Mouse (Mus musculus): ENCODE measurements at regions not wholly inside any gene's neighbourhood (a gene's known extent, or its start where the extent isn't known, plus 50 kb on each side); places are given as distances from the start of the nearest gene placed in this dataset.

DNA sequence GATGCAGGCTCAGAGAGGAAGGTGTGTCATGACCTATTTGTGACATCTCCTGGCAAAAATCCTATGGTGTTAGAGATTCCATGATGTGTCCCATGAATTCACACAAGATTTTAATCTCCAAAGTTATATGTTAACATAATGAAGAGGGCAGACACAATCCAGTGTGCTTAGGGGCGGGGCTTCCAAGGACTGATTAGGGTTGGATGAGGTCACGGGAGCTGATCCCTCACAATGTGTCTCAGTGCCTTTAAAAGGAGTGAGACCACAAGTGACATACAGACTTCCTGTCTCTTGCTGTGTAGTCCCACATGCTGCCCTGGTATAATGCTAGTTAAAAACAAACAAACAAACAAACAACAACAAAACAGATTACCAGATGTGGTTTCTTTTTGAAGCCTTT, 546.5 kb upstream of the Gm26657 start:
- Histone ChIP-seq H3K4me2 (replicated peaks) (no peak overlapping the region), H3K9ac (replicated peaks) (no peak overlapping the region), H3K4me1 (no peaks in the 10 kb centered on the region), H3K4me3 (no peak overlapping the region), H3K9me3 (no peaks in the 10 kb centered on the region), H3K27me3 (no peaks in the 10 kb centered on the region), H3K27ac (replicated peaks) (no peak overlapping the region), H3K36me3 (no peaks in the 10 kb centered on the region)
- no peak for ATAC-seq (replicated peaks)
- WGBS = 71% methylated on average over 2 of the region's 2 CpGs

DNA sequence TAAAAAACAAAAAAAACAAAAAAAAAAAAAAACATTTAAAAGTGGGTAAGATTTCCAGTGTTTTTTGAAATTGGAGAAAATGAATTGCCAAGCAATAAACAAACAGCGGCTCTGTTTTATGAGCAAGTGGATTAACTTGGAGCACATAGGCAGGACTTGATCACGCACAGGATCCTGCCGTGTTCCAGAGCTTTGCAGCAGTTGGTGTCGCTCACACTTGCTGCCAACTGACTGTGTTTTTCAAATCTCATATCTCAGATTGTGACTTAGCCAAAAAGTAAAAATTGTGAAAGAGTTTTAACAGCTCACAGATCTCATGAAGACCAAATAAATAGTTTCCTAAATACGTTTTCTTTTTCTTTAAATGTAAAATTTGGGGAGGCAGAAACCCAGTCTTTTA, 547.4 kb upstream of the Gm26657 start:
- ATAC-seq (replicated peaks) = no peak
- Histone ChIP-seq H3K36me3 (no peaks in the 10 kb centered on the region), H3K27ac (replicated peaks) (no peak overlapping the region), H3K9me3 (no peaks in the 10 kb centered on the region), H3K4me3 (no peak overlapping the region), H3K9ac (replicated peaks) (no peak overlapping the region), H3K27me3 (no peaks in the 10 kb centered on the region), H3K4me2 (replicated peaks) (no peak overlapping the region), H3K4me1 (no peaks in the 10 kb centered on the region)
- 74% methylated on average over 5 of the region's 5 CpGs for WGBS

DNA sequence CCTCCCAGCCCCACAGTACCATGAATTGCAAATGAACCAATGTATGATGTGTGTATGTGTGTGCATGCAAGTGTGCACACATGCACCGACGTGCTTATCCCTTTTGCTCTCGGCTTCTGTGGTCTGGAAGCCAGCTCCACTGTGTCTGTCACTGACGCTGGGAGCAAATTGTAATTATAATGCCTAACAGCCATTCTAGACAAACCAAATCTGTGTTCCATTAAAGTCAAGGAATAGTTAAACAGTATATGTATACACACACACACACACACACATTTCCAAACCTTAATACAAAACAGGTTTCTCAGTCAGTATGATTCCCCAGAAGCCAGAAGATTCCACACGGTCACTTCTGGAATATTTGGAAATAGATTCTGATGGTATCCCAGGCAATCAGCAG, 560.3 kb upstream of the Gm26657 start:
- no peaks in the 10 kb centered on the region for H3K27me3 ChIP-seq
- H3K4me3 ChIP-seq = no peak overlapping the region
- H3K9ac ChIP-seq (replicated peaks) = no peak overlapping the region
- no peaks in the 10 kb centered on the region for H3K9me3 ChIP-seq
- 50% methylated on average over 5 of the region's 5 CpGs for WGBS
- 0 out of 2 replicates have a peak, but pooled peaks have one; percentile 16 for ATAC-seq (replicated peaks)
- H3K4me1 ChIP-seq = peaks cover 7% of the 10 kb centered on the region
- H3K36me3 ChIP-seq = no peaks in the 10 kb centered on the region
- H3K27ac ChIP-seq (replicated peaks) = no peak overlapping the region
- H3K4me2 ChIP-seq (replicated peaks) = no peak overlapping the region

DNA sequence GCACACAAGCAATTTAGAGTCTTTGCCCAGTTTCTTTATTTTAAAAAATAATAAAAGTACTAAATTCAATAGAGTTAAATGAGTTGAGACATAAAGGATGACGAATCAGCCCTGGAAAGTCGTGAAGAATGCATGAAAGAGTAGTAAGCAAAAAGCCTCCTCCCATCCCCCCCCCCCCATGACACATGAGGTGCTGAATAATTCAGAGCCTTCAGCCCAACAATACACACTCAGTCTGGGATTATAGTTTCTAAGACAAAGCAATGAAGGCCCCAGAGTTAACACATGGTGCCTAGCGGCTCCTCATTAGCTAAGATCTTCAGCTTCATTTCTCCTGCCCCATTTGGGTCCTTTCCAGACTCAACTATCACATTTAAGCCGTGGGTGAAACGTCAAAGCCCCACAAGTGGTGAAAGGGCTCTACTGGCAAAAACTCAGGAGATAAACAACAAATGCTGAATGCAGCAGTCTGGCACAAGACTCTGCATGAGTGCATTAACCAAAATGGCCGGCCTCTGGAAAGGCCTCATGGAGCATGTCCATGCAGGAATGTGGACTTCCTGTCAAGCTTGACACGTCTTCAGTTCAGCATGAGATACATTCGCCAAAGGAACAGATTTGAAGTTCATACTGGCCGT, 560.9 kb upstream of the Gm26657 start:
- Histone ChIP-seq H3K9me3 (no peaks in the 10 kb centered on the region), H3K4me3 (no peak overlapping the region), H3K4me2 (replicated peaks) (no peak overlapping the region), H3K4me1 (peaks cover 7% of the 10 kb centered on the region), H3K27me3 (no peaks in the 10 kb centered on the region), H3K36me3 (no peaks in the 10 kb centered on the region), H3K27ac (replicated peaks) (no peak overlapping the region; the same call in 1 of the 2 replicates), H3K9ac (replicated peaks) (no peak overlapping the region)
- ATAC-seq (replicated peaks) = peak; percentile 94
- 22% methylated on average over 9 of the region's 9 CpGs for WGBS

DNA sequence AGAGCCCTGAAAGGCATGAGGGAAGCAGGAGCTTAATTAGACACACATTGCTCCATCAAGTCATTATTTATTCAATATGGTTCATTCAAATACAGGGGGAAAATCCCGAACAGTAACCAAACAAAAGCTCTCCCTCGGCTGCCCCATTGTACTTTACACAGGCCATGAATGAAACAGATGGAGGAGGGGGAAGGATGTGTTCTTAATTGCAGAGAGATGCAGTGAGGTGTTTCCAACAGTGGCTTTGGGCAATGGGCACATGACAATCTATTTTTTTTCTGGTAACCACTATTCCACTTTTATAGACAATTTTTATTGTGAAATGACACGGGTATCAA, 578.6 kb upstream of the Gm26657 start:
- Histone ChIP-seq H3K4me2 (replicated peaks) (no peak overlapping the region), H3K9me3 (no peaks in the 10 kb centered on the region), H3K9ac (replicated peaks) (no peak overlapping the region), H3K27me3 (no peaks in the 10 kb centered on the region), H3K27ac (replicated peaks) (no peak overlapping the region), H3K4me3 (no peak overlapping the region), H3K36me3 (no peaks in the 10 kb centered on the region), H3K4me1 (peaks cover 5% of the 10 kb centered on the region; the same call in 1 of the 2 replicates)
- 12% methylated on average over 3 of the region's 3 CpGs for WGBS
- ATAC-seq (replicated peaks) = peak; percentile 57; the same call in 1 of the 2 replicates

DNA sequence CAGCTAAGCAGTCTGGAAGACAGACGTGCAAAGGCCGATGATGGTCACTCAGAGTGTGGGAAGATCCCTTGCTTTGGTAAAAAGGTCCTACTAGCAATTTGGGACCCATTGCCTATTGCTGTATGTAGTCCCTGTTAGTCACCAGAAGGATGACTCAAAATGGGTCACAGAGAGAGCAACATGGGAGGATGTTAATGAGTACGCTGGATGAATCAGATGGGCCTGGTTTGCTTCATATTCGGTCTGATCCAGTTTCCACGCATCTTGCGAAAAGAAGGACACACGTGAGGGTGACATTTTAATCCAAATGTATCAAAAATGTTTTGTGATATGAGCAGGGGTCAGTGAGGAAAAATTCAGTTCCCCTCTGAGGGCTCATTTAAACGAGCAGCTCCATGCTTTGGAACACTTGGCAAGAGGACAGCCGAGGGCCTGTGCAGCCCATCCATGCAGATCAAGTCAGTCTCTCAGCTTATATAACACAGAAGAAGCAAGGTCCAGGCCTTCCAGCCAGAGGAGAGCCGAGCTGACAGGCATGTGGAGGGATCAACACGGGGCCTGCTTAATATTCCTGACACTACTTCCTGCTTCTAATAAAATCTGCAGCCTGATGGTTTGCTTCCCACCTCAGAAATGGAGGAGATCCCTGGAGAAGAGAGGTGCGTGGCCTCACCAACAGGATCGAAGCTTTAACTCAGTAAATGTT, 579.2 kb upstream of the Gm26657 start:
- WGBS = 49% methylated on average over 13 of the region's 13 CpGs
- Histone ChIP-seq H3K9me3 (no peaks in the 10 kb centered on the region), H3K36me3 (no peaks in the 10 kb centered on the region), H3K27me3 (no peaks in the 10 kb centered on the region), H3K9ac (replicated peaks) (no peak overlapping the region), H3K27ac (replicated peaks) (no peak overlapping the region), H3K4me1 (peaks cover 5% of the 10 kb centered on the region; the same call in 1 of the 2 replicates), H3K4me3 (no peak overlapping the region), H3K4me2 (replicated peaks) (no peak overlapping the region)
- 0 out of 2 replicates have a peak, but pooled peaks have one; percentile 46 for ATAC-seq (replicated peaks)

DNA sequence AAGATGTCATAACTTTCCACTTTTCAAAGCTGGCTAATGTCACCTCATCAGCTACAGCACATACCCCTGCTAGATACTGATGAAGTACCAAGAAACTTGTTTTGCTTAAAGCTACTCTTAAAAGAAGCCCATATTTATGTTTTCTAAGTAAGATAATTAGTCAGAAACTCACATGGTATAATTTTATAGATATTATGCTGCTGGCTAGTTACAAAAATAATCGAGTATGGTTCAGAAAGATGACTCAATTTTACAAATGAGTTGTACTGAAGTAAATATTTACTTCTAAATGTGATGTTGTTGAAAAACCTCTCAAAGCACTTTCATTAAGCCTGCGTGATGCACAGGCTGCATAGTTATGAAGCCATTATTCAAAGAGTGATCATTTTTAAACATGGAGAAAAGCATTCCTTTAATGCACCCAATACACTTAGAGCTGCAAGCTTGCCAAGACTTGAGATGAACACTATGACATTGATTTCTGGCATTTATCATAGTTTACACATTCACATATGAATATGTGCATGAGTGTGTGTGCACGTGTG, 582.3 kb upstream of the Gm26657 start:
- no peaks in the 10 kb centered on the region for H3K9me3 ChIP-seq
- no peaks in the 10 kb centered on the region for H3K36me3 ChIP-seq
- H3K9ac ChIP-seq (replicated peaks) = no peak overlapping the region
- ATAC-seq (replicated peaks) = no peak
- H3K4me2 ChIP-seq (replicated peaks) = no peak overlapping the region
- H3K4me3 ChIP-seq = no peak overlapping the region
- peaks cover 5% of the 10 kb centered on the region; the same call in 1 of the 2 replicates for H3K4me1 ChIP-seq
- H3K27me3 ChIP-seq = no peaks in the 10 kb centered on the region
- H3K27ac ChIP-seq (replicated peaks) = no peak overlapping the region
- 79% methylated on average over 3 of the region's 3 CpGs for WGBS

DNA sequence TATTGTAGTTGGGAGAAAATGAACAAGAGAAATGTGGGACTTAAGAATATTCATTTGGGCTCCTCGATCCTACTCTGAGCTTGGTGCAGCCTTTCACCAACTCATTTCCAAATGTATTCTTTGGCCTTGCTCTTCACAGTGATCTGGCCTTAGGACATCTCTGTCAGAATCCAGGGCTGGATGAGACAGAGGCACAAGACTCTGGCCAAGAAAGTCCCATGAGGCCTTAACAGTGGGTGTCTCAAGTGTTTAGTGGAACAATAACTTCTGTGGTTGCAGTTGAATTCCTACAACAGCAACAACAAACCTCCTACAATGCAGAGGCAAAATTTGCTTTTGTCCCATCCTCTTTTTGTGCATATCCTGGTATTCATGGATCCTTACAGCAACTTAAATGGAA, 589.2 kb upstream of the Gm26657 start:
- no peak for ATAC-seq (replicated peaks)
- Histone ChIP-seq H3K4me1 (no peaks in the 10 kb centered on the region), H3K36me3 (no peaks in the 10 kb centered on the region), H3K9ac (replicated peaks) (no peak overlapping the region), H3K4me3 (no peak overlapping the region), H3K4me2 (replicated peaks) (no peak overlapping the region), H3K27ac (replicated peaks) (no peak overlapping the region), H3K9me3 (no peaks in the 10 kb centered on the region), H3K27me3 (no peaks in the 10 kb centered on the region)
- WGBS = 98% methylated on average over 1 of the region's 1 CpGs

DNA sequence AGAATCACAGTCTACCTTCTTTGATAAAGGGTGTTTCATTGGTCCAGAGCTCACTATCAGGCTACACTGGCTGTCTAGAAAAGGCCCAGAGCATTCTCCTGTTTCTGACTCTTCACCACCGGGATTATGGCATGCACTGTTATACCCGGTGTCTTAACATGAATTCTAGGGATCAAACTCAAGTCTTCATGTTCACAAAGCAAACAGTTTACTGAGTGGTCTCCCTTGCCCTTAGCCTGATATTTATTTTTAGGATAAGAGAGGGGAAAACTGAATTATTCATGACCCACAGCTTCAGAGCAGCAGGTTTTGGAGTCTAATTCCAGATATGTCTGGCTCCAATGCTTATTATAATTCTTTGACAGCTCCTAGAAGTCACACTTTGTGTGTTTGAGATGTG, 596.0 kb upstream of the Gm26657 start:
- ATAC-seq (replicated peaks) = no peak
- 80% methylated on average over 2 of the region's 2 CpGs for WGBS
- Histone ChIP-seq H3K9ac (replicated peaks) (no peak overlapping the region), H3K4me3 (no peak overlapping the region), H3K36me3 (no peaks in the 10 kb centered on the region), H3K4me2 (replicated peaks) (no peak overlapping the region), H3K9me3 (no peaks in the 10 kb centered on the region), H3K4me1 (peaks cover 17% of the 10 kb centered on the region), H3K27ac (replicated peaks) (no peak overlapping the region), H3K27me3 (no peaks in the 10 kb centered on the region)

DNA sequence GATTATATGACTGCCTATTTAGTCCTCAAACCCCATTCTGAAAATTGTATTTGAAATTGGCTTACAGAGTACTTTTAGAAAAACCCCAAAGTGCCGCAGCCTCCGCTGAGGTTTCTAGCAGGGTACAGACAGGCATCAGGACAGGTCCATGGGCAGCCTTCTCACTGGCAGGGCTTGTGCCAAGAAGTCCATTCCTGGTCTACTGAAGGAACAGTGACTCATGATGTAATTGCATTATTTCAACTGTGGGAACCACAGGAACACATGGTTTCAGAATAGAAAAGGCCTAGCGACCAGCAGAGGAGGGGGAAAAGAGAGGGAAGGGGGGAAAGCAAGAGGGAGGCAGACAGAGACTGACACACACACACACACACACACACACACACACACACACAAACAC, 603.0 kb upstream of the Gm26657 start:
- WGBS = 77% methylated on average over 3 of the region's 3 CpGs

DNA sequence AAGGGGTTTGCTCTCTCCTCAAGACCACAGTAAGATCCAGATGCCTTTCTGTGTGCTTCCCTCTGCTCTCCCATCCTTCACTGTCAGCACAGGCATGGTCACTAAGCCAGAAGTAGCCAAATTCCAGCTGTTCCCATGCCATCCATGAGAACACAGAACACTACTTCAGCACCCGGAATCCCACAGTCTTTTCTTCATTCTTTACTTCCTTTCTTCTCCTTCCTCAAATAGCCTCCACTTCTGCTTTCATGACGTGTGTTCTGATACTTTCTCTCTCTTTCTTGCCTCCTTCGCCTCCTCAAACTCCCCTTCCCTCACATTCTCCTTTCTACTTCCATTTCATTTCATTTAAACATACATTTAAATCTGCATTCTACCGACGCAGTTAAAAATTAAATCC, 602.1 kb upstream of the Klf4 start:
- H3K27ac ChIP-seq (replicated peaks) = no peak overlapping the region
- H3K36me3 ChIP-seq = no peaks in the 10 kb centered on the region
- H3K4me1 ChIP-seq = peaks cover 4% of the 10 kb centered on the region
- 90% methylated on average over 5 of the region's 5 CpGs for WGBS
- no peak overlapping the region for H3K4me2 ChIP-seq (replicated peaks)
- H3K9ac ChIP-seq (replicated peaks) = no peak overlapping the region
- H3K9me3 ChIP-seq = no peaks in the 10 kb centered on the region
- no peak for ATAC-seq (replicated peaks)
- no peak overlapping the region for H3K4me3 ChIP-seq
- H3K27me3 ChIP-seq = no peaks in the 10 kb centered on the region

More for the DNA sequence above, 603.0 kb upstream of the Gm26657 start:
- Histone ChIP-seq H3K27me3 (no peaks in the 10 kb centered on the region), H3K36me3 (no peaks in the 10 kb centered on the region), H3K4me1 (peaks cover 11% of the 10 kb centered on the region), H3K9me3 (no peaks in the 10 kb centered on the region), H3K9ac (replicated peaks) (no peak overlapping the region), H3K4me2 (replicated peaks) (no peak overlapping the region), H3K27ac (replicated peaks) (no peak overlapping the region), H3K4me3 (no peak overlapping the region)
- no peak for ATAC-seq (replicated peaks)

DNA sequence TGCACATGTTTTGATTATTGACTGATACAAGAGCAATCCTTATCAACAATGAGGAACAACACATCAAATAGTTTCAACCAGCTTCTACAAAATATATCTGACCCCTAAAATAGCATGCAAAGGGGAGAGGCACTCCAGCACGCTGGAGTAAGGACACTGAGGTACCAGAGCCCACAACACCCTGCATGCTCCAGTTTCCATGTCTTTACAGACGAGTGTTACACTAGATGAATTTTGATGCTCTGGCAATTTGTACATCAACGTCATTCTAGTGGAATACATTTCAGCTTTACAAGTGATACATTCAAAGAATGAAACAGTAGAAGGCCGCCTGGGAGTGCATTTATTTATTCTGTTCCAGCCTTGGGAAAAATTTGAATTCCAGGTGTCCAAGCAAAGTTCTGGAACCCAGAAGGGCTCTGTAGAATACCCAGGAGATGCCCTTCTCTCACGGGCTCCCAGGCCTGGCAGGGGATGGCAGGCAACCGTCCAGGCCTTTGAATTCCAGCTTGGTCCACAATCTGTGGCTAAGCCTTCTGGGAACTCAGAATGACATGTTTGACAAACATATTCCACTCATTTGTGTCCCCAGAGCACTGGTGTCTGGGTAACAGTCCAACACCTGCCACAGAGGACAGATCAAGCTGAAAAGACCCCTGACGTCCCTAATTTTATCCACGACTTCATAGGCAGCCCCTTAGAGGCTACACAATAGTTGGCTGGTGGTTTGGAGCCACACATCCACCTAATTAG, 595.6 kb upstream of the Klf4 start:
- WGBS = 23% methylated on average over 8 of the region's 8 CpGs
- Histone ChIP-seq H3K4me1 (peaks cover 9% of the 10 kb centered on the region), H3K27ac (replicated peaks) (no peak overlapping the region), H3K4me3 (no peak overlapping the region), H3K9me3 (no peaks in the 10 kb centered on the region), H3K4me2 (replicated peaks) (no peak overlapping the region), H3K9ac (replicated peaks) (no peak overlapping the region), H3K27me3 (no peaks in the 10 kb centered on the region), H3K36me3 (no peaks in the 10 kb centered on the region)
- ATAC-seq (replicated peaks) = peak; percentile 96
